Mouse (Mus musculus): ENCODE data around the gene Gm853. TPM values are rescaled to one million over a fixed set of nuclear protein-coding genes. Genes with fewer than 3 reads are reported as not detected.

The Gm853 gene
- total and polyA plus RNA-seq, 2 experiments from 2014 or later = not detected

DNA sequence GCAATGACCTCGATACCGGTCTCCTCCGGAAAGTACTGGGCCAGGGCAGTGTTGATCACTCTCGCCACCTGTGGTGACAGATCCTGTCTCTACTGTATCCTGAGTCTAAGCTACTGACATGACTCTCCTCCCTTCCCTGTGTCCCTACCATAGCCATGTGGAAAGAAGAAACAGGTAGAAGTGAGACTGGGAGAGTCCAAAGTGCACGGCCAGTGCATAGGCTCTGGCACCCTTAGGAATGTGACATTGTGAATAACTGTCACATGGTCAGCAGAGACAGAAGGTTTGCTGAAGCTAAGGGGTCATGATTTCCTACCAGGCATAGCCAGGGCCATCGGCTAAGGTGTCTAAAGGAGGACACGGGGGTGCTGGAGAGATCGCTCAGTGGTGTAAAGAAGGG, 6.8 kb downstream of the Gm853 start:
- no peaks in the 10 kb centered on the region for H3K9me3 ChIP-seq (replicated peaks; ENCODE audit: control insufficient read depth, low read length)
- 78% methylated on average over 8 of the region's 8 CpGs for WGBS
- TF ChIP-seq CTCF (IDR thresholded peaks at IDR 0.05; ENCODE audit: low read depth) (no peak), EP300 (IDR thresholded peaks at IDR 0.05; ENCODE audit: low read depth) (no peak)
- H3K4me1 ChIP-seq (ENCODE audit: control insufficient read depth, insufficient read depth) = no peaks in the 10 kb centered on the region
- no peak for DNase-seq (ENCODE audit: low spot score)
- H3K27ac ChIP-seq (ENCODE audit: low read depth) = no peak overlapping the region
- H3K9ac ChIP-seq (replicated peaks; ENCODE audit: low read depth, low read length) = no peak overlapping the region
- H3K4me2 ChIP-seq (ENCODE audit: low read depth, low read length) = no peak overlapping the region
- no peaks in the 10 kb centered on the region for H3K27me3 ChIP-seq (ENCODE audit: control insufficient read depth, insufficient read depth, low read length)
- no peak for ATAC-seq (ENCODE audit: insufficient read depth, low read depth)
- no peak overlapping the region for H3K4me3 ChIP-seq (ENCODE audit: low read depth, low read length)
- no peaks in the 10 kb centered on the region for H3K36me3 ChIP-seq (replicated peaks; ENCODE audit: control insufficient read depth, insufficient read depth, low read length)

DNA sequence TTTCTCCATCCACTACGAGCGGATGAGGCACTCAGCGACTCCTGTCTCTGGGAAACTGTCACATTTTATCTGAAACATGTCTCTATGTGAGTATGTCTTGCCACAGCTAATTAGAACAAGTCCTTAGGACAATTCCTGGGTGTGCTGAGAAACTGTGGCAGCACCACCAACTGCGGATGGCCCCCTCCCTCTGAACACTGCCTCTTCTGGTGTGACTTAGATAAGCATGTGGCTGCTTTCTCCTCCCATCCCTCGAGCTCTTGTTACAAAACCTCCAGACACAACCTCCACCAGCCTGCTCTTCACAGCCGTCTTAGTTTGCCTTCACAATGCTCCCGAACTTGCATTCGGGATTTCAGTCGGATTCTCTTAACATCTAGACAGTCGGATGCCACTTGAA, 8.3 kb downstream of the Gm853 start:
- Histone ChIP-seq H3K4me2 (ENCODE audit: low read depth, low read length) (no peak overlapping the region), H3K4me1 (ENCODE audit: control insufficient read depth, insufficient read depth) (no peaks in the 10 kb centered on the region), H3K9ac (replicated peaks; ENCODE audit: low read depth, low read length) (no peak overlapping the region), H3K27me3 (ENCODE audit: control insufficient read depth, insufficient read depth, low read length) (no peaks in the 10 kb centered on the region), H3K9me3 (replicated peaks; ENCODE audit: control insufficient read depth, low read length) (no peaks in the 10 kb centered on the region), H3K36me3 (replicated peaks; ENCODE audit: control insufficient read depth, insufficient read depth, low read length) (no peaks in the 10 kb centered on the region), H3K27ac (ENCODE audit: low read depth) (no peak overlapping the region), H3K4me3 (ENCODE audit: low read depth, low read length) (no peak overlapping the region)
- WGBS = 63% methylated on average over 10 of the region's 10 CpGs
- DNase-seq (ENCODE audit: low spot score) = no peak
- ATAC-seq (ENCODE audit: insufficient read depth, low read depth) = no peak
- TF ChIP-seq CTCF (IDR thresholded peaks at IDR 0.05; ENCODE audit: low read depth) (no peak), EP300 (IDR thresholded peaks at IDR 0.05; ENCODE audit: low read depth) (no peak)

- Histone ChIP-seq H3K36me3 (replicated peaks; ENCODE audit: control insufficient read depth, insufficient read depth, low read length) (no peaks in the 10 kb centered on the region), H3K4me1 (ENCODE audit: control insufficient read depth, insufficient read depth) (no peaks in the 10 kb centered on the region), H3K9me3 (replicated peaks; ENCODE audit: control insufficient read depth, low read length) (no peaks in the 10 kb centered on the region), H3K4me3 (ENCODE audit: low read depth, low read length) (no peak overlapping the region), H3K4me2 (ENCODE audit: low read depth, low read length) (no peak overlapping the region), H3K27ac (ENCODE audit: low read depth) (no peak overlapping the region), H3K27me3 (ENCODE audit: control insufficient read depth, insufficient read depth, low read length) (no peaks in the 10 kb centered on the region), H3K9ac (replicated peaks; ENCODE audit: low read depth, low read length) (no peak overlapping the region)
- WGBS = 74% methylated on average over 4 of the region's 4 CpGs
- ATAC-seq (ENCODE audit: insufficient read depth, low read depth) (no peak), DNase-seq (ENCODE audit: low spot score) (no peak)
- TF ChIP-seq CTCF (IDR thresholded peaks at IDR 0.05; ENCODE audit: low read depth) = no peak
- TF ChIP-seq EP300 (IDR thresholded peaks at IDR 0.05; ENCODE audit: low read depth) = no peak
Measured at GRCm38 (mm10) chr4:130213197-130213596, 9.0 kb downstream of the Gm853 start.

DNA sequence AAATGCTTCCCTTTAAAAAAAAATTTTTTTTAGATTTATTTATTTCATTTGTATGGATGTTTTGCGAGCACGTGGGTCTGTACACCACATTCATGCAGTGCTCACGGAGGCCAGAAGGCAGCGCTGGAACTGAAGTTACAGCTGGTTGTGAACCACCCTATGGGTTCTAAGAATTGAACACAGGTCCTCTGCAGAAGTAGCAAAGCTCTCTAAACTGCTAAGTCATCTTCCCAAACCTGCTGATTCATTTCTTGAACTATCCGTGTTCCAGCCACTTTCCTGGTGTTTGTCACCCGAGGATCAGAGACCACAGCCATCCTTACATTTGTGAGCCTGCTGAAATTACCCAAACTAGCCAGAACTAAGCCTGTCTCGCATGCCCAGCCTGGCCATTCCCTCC, 9.8 kb downstream of the Gm853 start:
- Histone ChIP-seq H3K9me3 (replicated peaks; ENCODE audit: control insufficient read depth, low read length) (no peaks in the 10 kb centered on the region), H3K36me3 (replicated peaks; ENCODE audit: control insufficient read depth, insufficient read depth, low read length) (no peaks in the 10 kb centered on the region), H3K4me3 (ENCODE audit: low read depth, low read length) (no peak overlapping the region), H3K27ac (ENCODE audit: low read depth) (no peak overlapping the region), H3K27me3 (ENCODE audit: control insufficient read depth, insufficient read depth, low read length) (no peaks in the 10 kb centered on the region), H3K9ac (replicated peaks; ENCODE audit: low read depth, low read length) (no peak overlapping the region), H3K4me2 (ENCODE audit: low read depth, low read length) (no peak overlapping the region), H3K4me1 (ENCODE audit: control insufficient read depth, insufficient read depth) (no peaks in the 10 kb centered on the region)
- WGBS = 74% methylated on average over 7 of the region's 7 CpGs
- no peak for TF ChIP-seq CTCF (IDR thresholded peaks at IDR 0.05; ENCODE audit: low read depth)
- TF ChIP-seq EP300 (IDR thresholded peaks at IDR 0.05; ENCODE audit: low read depth) = no peak
- DNase-seq (ENCODE audit: low spot score) = no peak
- no peak for ATAC-seq (ENCODE audit: insufficient read depth, low read depth)

DNA sequence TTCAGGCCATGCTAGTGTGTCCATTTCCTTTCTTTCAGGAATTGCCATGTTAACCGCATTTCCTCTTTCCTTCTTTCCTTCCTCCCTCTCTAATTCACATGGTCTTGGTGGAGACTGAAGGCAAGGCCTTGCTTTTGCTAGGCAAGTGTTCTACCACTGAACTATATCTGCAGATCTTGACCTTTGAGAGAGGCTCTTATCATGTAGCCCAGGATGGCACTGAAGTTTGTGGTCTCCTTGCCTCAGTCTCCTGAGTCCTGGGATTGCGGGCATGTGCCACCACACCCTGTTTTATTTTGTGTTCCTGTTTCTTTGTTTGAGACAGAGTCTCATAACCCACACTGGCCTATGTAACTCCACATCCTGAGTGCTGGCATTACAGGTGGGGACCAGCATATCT, 10.3 kb downstream of the Gm853 start:
- H3K27ac ChIP-seq (ENCODE audit: low read depth) = no peak overlapping the region
- H3K9me3 ChIP-seq (replicated peaks; ENCODE audit: control insufficient read depth, low read length) = no peaks in the 10 kb centered on the region
- no peaks in the 10 kb centered on the region for H3K27me3 ChIP-seq (ENCODE audit: control insufficient read depth, insufficient read depth, low read length)
- no peaks in the 10 kb centered on the region for H3K4me1 ChIP-seq (ENCODE audit: control insufficient read depth, insufficient read depth)
- DNase-seq (ENCODE audit: low spot score) = no peak
- no peak overlapping the region for H3K4me3 ChIP-seq (ENCODE audit: low read depth, low read length)
- TF ChIP-seq EP300 (IDR thresholded peaks at IDR 0.05; ENCODE audit: low read depth) (no peak), CTCF (IDR thresholded peaks at IDR 0.05; ENCODE audit: low read depth) (no peak)
- no peak overlapping the region for H3K4me2 ChIP-seq (ENCODE audit: low read depth, low read length)
- 84% methylated on average over 2 of the region's 2 CpGs for WGBS
- H3K9ac ChIP-seq (replicated peaks; ENCODE audit: low read depth, low read length) = no peak overlapping the region
- ATAC-seq (ENCODE audit: insufficient read depth, low read depth) = no peak
- no peaks in the 10 kb centered on the region for H3K36me3 ChIP-seq (replicated peaks; ENCODE audit: control insufficient read depth, insufficient read depth, low read length)
